Mouse (Mus musculus): Measurements from ENCODE around the gene Cnpy2.

- TF ChIP-seq HCFC1 (IDR thresholded peaks at IDR 0.05; ENCODE audit: borderline replicate concordance, insufficient read depth, low read length) (no peak), ZC3H11A (IDR thresholded peaks at IDR 0.05; ENCODE audit: borderline replicate concordance, low read depth, low read length) (no peak), ZNF384 (IDR thresholded peaks at IDR 0.05; ENCODE audit: low read depth, low read length) (no peak)
Observed at GRCm38 (mm10) chr10:128338415-128338814, 16.2 kb downstream of the Cnpy2 start.

All from ES-E14 (cell line).